Mouse (Mus musculus): Measurements from ENCODE around the gene Itprid1. TPM values are rescaled to one million over a fixed set of nuclear protein-coding genes. Genes with fewer than 3 reads are reported as not detected.

Gene Itprid1
- polyA plus RNA-seq, 1 experiment, result 0.19 TPM

DNA sequence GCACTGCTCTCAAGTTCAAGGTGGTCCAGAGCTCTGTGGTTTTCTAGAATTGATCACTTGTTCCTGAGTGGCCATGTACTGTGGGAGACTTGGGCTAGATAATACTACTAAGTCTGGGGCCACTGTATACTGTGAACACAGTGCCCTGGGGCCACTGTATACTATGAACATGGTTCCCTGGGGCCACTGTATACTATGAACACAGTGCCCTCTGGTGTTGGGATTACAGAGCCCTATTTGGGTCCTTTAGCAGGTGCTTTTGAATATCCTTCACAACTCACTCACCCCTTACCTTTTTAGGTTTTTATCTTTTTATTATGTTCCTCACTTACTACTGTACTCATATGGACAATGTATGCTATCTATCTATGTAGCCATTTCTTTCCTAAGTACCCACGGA is 24.3 kb upstream of the Itprid1 start:
- H3K9ac ChIP-seq (ENCODE audit: low read depth, poor library complexity, severe bottlenecking), result no peak overlapping the region
- no peaks in the 10 kb centered on the region; the same call in none of the 2 replicates for H3K27me3 ChIP-seq (ENCODE audit: control insufficient read depth, insufficient read depth, low read length, poor library complexity, severe bottlenecking)
- H3K36me3 ChIP-seq (ENCODE audit: control insufficient read depth, insufficient read depth, low read length, poor library complexity, severe bottlenecking), result no peaks in the 10 kb centered on the region
- no peak overlapping the region for H3K27ac ChIP-seq (ENCODE audit: insufficient read depth, low read length)
- TF ChIP-seq CTCF (IDR thresholded peaks at IDR 0.05; ENCODE audit: low read depth, low read length), result no peak
- no peak for TF ChIP-seq EP300 (IDR thresholded peaks at IDR 0.05; ENCODE audit: insufficient read depth, low read depth, low read length)
- no peak for TF ChIP-seq POLR2A (IDR thresholded peaks at IDR 0.05; ENCODE audit: insufficient read depth, low read length)
- no peaks in the 10 kb centered on the region for H3K4me1 ChIP-seq (ENCODE audit: control insufficient read depth, insufficient read depth, low read length)
- H3K9me3 ChIP-seq (replicated peaks; ENCODE audit: control insufficient read depth, insufficient read depth, low read length, poor library complexity, severe bottlenecking), result no peaks in the 10 kb centered on the region
- H3K4me3 ChIP-seq (ENCODE audit: low read depth, low read length), result no peak overlapping the region

DNA sequence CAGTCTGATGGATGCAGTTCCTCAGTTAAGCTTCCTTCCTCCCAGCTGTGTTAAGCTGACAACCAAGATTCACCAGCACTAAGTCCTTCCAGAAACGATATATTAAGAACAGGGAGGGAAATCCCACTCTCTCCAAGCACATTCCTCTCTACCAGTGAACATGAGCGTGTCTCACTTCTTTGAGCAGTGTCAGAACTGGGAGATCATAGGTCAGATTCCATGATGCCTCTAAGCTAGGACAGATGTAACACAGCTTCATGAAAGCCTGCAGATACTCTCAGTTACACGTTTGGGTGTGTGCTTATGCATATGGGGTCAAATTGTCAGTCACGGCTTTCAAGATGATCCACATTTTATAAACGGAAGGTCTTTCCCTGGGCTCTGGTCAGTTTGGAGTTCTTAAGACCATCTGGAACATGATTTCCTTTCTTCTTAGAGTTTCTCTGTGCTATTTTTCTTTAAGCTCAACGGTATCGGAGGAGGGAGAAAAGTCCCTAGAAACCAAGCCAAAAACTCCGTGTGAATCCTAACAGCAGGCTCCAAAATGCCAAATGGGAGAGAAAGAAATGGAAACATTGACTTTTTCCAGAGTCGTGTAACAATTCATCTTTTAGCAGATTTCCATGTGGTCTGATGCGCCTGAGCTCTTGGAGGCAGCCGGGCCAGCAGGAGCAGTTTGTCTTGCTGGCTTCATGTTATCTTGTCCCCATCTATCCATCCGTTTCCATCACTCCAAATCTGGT is 22.3 kb upstream of the Itprid1 start:
- TF ChIP-seq EP300 (IDR thresholded peaks at IDR 0.05; ENCODE audit: insufficient read depth, low read depth, low read length) (no peak), POLR2A (IDR thresholded peaks at IDR 0.05; ENCODE audit: insufficient read depth, low read length) (no peak), CTCF (IDR thresholded peaks at IDR 0.05; ENCODE audit: low read depth, low read length) (no peak)

GRCm38 (mm10) chr6:55816911-55817310 is 19.8 kb upstream of the Itprid1 start:
- H3K36me3 ChIP-seq (ENCODE audit: control insufficient read depth, insufficient read depth, low read length, poor library complexity, severe bottlenecking), result no peaks in the 10 kb centered on the region
- H3K9me3 ChIP-seq (replicated peaks; ENCODE audit: control insufficient read depth, insufficient read depth, low read length, poor library complexity, severe bottlenecking), result no peaks in the 10 kb centered on the region
- H3K4me1 ChIP-seq (ENCODE audit: control insufficient read depth, insufficient read depth, low read length), result no peaks in the 10 kb centered on the region
- no peak overlapping the region for H3K9ac ChIP-seq (ENCODE audit: low read depth, poor library complexity, severe bottlenecking)
- no peak overlapping the region for H3K27ac ChIP-seq (ENCODE audit: insufficient read depth, low read length)
- H3K27me3 ChIP-seq (ENCODE audit: control insufficient read depth, insufficient read depth, low read length, poor library complexity, severe bottlenecking), result no peaks in the 10 kb centered on the region; the same call in none of the 2 replicates
- no peak overlapping the region for H3K4me3 ChIP-seq (ENCODE audit: low read depth, low read length)
- TF ChIP-seq POLR2A (IDR thresholded peaks at IDR 0.05; ENCODE audit: insufficient read depth, low read length) (no peak), EP300 (IDR thresholded peaks at IDR 0.05; ENCODE audit: insufficient read depth, low read depth, low read length) (no peak), CTCF (IDR thresholded peaks at IDR 0.05; ENCODE audit: low read depth, low read length) (no peak)

More for the DNA sequence above, 22.3 kb upstream of the Itprid1 start:
- no peak overlapping the region for H3K27ac ChIP-seq (ENCODE audit: insufficient read depth, low read length)
- H3K9me3 ChIP-seq (replicated peaks; ENCODE audit: control insufficient read depth, insufficient read depth, low read length, poor library complexity, severe bottlenecking), result no peaks in the 10 kb centered on the region
- no peaks in the 10 kb centered on the region for H3K36me3 ChIP-seq (ENCODE audit: control insufficient read depth, insufficient read depth, low read length, poor library complexity, severe bottlenecking)
- H3K27me3 ChIP-seq (ENCODE audit: control insufficient read depth, insufficient read depth, low read length, poor library complexity, severe bottlenecking), result no peaks in the 10 kb centered on the region; the same call in none of the 2 replicates
- no peaks in the 10 kb centered on the region for H3K4me1 ChIP-seq (ENCODE audit: control insufficient read depth, insufficient read depth, low read length)
- H3K9ac ChIP-seq (ENCODE audit: low read depth, poor library complexity, severe bottlenecking), result no peak overlapping the region
- H3K4me3 ChIP-seq (ENCODE audit: low read depth, low read length), result no peak overlapping the region

DNA sequence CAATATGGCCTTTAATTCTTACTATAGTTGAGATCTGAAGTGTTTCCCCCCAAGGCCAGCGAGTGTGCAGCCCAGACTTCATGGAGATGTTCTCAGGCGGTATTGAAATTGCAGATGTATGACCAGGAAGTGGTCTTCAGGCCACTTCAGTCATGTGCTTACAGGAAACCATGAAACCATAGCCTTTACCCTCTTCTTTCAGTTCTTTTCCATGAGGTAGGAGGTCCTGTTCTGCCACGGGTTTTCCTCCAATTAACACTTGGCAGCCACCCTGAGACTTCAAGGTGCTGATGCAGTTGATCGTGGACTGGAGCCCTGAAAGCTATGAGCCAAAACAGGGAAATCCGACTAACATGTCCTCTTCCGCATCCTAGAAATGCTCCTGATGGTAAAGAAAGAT is 7.0 kb upstream of the Itprid1 start:
- Histone ChIP-seq H3K9me3 (replicated peaks; ENCODE audit: control insufficient read depth, insufficient read depth, low read length, poor library complexity, severe bottlenecking) (no peaks in the 10 kb centered on the region), H3K27me3 (ENCODE audit: control insufficient read depth, insufficient read depth, low read length, poor library complexity, severe bottlenecking) (no peaks in the 10 kb centered on the region), H3K36me3 (ENCODE audit: control insufficient read depth, insufficient read depth, low read length, poor library complexity, severe bottlenecking) (no peaks in the 10 kb centered on the region), H3K4me3 (ENCODE audit: low read depth, low read length) (no peak overlapping the region), H3K4me1 (ENCODE audit: control insufficient read depth, insufficient read depth, low read length) (no peaks in the 10 kb centered on the region), H3K9ac (ENCODE audit: low read depth, poor library complexity, severe bottlenecking) (no peak overlapping the region), H3K27ac (ENCODE audit: insufficient read depth, low read length) (no peak overlapping the region)
- TF ChIP-seq EP300 (IDR thresholded peaks at IDR 0.05; ENCODE audit: insufficient read depth, low read depth, low read length), result no peak
- TF ChIP-seq POLR2A (IDR thresholded peaks at IDR 0.05; ENCODE audit: insufficient read depth, low read length), result no peak
- TF ChIP-seq CTCF (IDR thresholded peaks at IDR 0.05; ENCODE audit: low read depth, low read length), result no peak

DNA sequence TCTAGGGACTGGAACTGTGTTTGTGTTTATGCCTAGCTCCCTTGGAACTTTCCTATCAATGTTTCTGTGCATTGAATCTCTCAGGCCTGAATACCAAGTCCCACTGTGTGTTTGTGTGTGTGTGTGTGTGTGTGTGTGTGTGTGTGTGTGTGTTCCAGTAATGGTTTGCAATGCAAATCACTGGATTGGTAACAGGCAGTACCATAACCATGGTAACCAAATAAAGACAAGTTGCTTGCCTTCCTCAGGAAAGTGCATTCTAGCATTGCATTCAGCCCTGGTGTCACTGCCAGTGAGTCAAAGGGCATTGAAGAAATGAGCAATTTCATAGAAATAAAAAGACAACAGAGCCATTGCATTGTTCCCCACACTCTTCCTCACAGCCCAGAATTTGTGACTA is 15.9 kb downstream of the Itprid1 start:
- Histone ChIP-seq H3K36me3 (ENCODE audit: control insufficient read depth, insufficient read depth, low read length, poor library complexity, severe bottlenecking) (no peaks in the 10 kb centered on the region), H3K27me3 (ENCODE audit: control insufficient read depth, insufficient read depth, low read length, poor library complexity, severe bottlenecking) (no peaks in the 10 kb centered on the region), H3K27ac (ENCODE audit: insufficient read depth, low read length) (no peak overlapping the region), H3K9ac (ENCODE audit: low read depth, poor library complexity, severe bottlenecking) (no peak overlapping the region), H3K4me1 (ENCODE audit: control insufficient read depth, insufficient read depth, low read length) (no peaks in the 10 kb centered on the region), H3K4me3 (ENCODE audit: low read depth, low read length) (no peak overlapping the region), H3K9me3 (replicated peaks; ENCODE audit: control insufficient read depth, insufficient read depth, low read length, poor library complexity, severe bottlenecking) (no peaks in the 10 kb centered on the region)
- TF ChIP-seq POLR2A (IDR thresholded peaks at IDR 0.05; ENCODE audit: insufficient read depth, low read length) (no peak), EP300 (IDR thresholded peaks at IDR 0.05; ENCODE audit: insufficient read depth, low read depth, low read length) (no peak), CTCF (IDR thresholded peaks at IDR 0.05; ENCODE audit: low read depth, low read length) (no peak)

DNA sequence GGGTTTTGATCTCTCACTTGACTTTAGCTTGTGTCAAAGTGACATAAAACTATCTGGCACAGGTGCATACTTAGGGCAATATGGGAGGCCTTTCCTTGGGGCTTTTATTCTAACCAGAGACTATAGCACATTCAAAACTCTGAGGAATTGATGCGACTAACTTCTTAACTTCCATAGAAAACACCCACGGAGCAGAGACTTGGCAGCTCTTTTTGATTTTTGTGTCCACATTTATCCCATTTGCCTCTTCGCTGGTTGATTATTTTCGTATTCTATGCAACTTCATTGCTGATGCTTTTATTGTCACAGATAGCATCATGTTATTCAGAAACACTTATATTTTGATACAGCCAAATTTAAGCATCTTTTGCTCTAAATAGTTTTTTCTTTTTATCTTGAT is 19.4 kb downstream of the Itprid1 start:
- Histone ChIP-seq H3K36me3 (ENCODE audit: control insufficient read depth, insufficient read depth, low read length, poor library complexity, severe bottlenecking) (no peaks in the 10 kb centered on the region), H3K27me3 (ENCODE audit: control insufficient read depth, insufficient read depth, low read length, poor library complexity, severe bottlenecking) (no peaks in the 10 kb centered on the region), H3K9ac (ENCODE audit: low read depth, poor library complexity, severe bottlenecking) (no peak overlapping the region), H3K4me3 (ENCODE audit: low read depth, low read length) (no peak overlapping the region), H3K27ac (ENCODE audit: insufficient read depth, low read length) (no peak overlapping the region), H3K9me3 (replicated peaks; ENCODE audit: control insufficient read depth, insufficient read depth, low read length, poor library complexity, severe bottlenecking) (no peaks in the 10 kb centered on the region), H3K4me1 (ENCODE audit: control insufficient read depth, insufficient read depth, low read length) (no peaks in the 10 kb centered on the region)
- no peak for TF ChIP-seq EP300 (IDR thresholded peaks at IDR 0.05; ENCODE audit: insufficient read depth, low read depth, low read length)
- TF ChIP-seq CTCF (IDR thresholded peaks at IDR 0.05; ENCODE audit: low read depth, low read length), result no peak
- no peak for TF ChIP-seq POLR2A (IDR thresholded peaks at IDR 0.05; ENCODE audit: insufficient read depth, low read length)
